Mouse (Mus musculus): ENCODE measurements around the gene Otop1. TPM values are rescaled to one million over a fixed set of nuclear protein-coding genes. Genes with fewer than 3 reads are reported as not detected.

Gene Otop1
- polyA plus RNA-seq, 1 experiment from 2014 or later = not detected

Other genes starting within 250 kb of the Otop1 start
- gene Stx18, start 237.2 kb upstream of the Otop1 start, polyA plus RNA-seq (2015; fragmentation: Nextera tagmentation; extraction: Ambion mirVana) = 39.4 and 42.1 TPM in 2 replicates
- gene Nsg1, start 116.1 kb upstream of the Otop1 start, polyA plus RNA-seq (2015; fragmentation: Nextera tagmentation; extraction: Ambion mirVana) = 976 and 984 TPM in 2 replicates
- gene Zbtb49, start 55.5 kb upstream of the Otop1 start, polyA plus RNA-seq (2015; fragmentation: Nextera tagmentation; extraction: Ambion mirVana) = 17.1 and 19.3 TPM in 2 replicates
- gene Lyar, start 55.5 kb upstream of the Otop1 start, polyA plus RNA-seq (2015; fragmentation: Nextera tagmentation; extraction: Ambion mirVana) = 44.5 and 47.7 TPM in 2 replicates
- gene Tmem128, start 15.8 kb upstream of the Otop1 start, polyA plus RNA-seq (2015; fragmentation: Nextera tagmentation; extraction: Ambion mirVana) = 114 and 116 TPM in 2 replicates
- gene Drd5, start 43.4 kb downstream of the Otop1 start, polyA plus RNA-seq (2015; fragmentation: Nextera tagmentation; extraction: Ambion mirVana) = 0.27 and 0.28 TPM in 2 replicates
- 0.12 and 0.64 TPM in 2 replicates for gene Slc2a9, start 227.2 kb downstream of the Otop1 start, polyA plus RNA-seq (2015; fragmentation: Nextera tagmentation; extraction: Ambion mirVana)